Mouse (Mus musculus) brown adipose tissue, adult 24 weeks (tissue): ENCODE measurements at regions not wholly inside any gene's neighbourhood (a gene's known extent, or its start where the extent isn't known, plus 50 kb on each side); places are given as distances from the start of the nearest gene placed in this dataset.

ENCODE experiments used
- H3K27ac ChIP-seq: fragments of 200-500 bp; replicated peaks from 2 replicates; pipeline ENCODE4 v1.5.1; 2012; ENCODE audit warnings: low read depth, mild to moderate bottlenecking, low read length
- H3K4me1 ChIP-seq: fragments of 200-500 bp; 2 replicates; pipeline ENCODE4 v1.6.1; 2012; ENCODE audit warnings: low read length, mixed read lengths; ENCODE audit not compliant: control insufficient read depth, insufficient read depth, insufficient read length
- H3K4me3 ChIP-seq: fragments of 200-500 bp; 2 replicates; pipeline ENCODE4 v1.5.1; 2012; ENCODE audit warnings: low read depth, mild to moderate bottlenecking, low read length, moderate library complexity; ENCODE audit not compliant: insufficient read depth

DNA sequence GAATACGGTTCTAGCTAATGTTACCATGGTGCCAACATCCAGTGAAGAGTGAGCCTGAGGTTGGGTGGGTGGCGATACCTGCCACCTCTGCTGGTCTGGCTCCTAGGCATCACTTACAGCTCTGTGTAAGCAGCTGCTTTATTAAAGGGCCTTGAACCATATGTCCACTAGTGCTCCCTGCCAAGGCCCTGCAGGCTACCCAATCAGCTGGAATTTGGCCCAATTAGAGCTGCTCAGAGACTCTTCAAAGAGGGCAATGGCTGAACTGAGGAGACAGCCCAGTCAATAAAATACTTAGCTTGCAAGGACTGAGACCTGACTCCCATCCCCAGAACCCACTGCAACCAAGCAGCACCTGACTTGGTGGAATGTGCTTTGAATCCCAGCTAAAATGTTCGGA, 270.9 kb upstream of the Stt3b start:
- no peaks in the 10 kb centered on the region for H3K4me1 ChIP-seq
- no peak overlapping the region for H3K4me3 ChIP-seq
- no peak overlapping the region for H3K27ac ChIP-seq

DNA sequence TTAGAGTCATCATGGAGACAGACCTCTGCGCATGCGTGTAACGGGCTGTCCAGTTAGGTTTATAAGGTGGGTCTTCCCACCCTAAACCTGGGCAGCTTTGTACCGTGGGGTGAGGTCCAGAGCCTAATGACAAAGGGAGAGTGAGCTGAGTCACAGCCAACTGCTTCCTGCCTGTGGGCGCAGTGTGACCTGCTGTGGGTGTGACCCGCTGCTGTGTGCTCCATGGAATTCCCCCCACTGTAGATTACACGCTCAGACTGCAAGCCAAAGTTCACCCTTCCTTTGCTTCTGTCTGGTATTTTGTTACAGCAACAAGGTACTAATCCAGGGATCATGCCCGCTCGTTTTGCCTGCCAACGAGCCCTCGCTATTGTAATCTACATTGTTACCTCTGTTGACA, 273.3 kb upstream of the Stt3b start:
- no peak overlapping the region for H3K27ac ChIP-seq
- H3K4me3 ChIP-seq, result no peak overlapping the region
- no peaks in the 10 kb centered on the region for H3K4me1 ChIP-seq

DNA sequence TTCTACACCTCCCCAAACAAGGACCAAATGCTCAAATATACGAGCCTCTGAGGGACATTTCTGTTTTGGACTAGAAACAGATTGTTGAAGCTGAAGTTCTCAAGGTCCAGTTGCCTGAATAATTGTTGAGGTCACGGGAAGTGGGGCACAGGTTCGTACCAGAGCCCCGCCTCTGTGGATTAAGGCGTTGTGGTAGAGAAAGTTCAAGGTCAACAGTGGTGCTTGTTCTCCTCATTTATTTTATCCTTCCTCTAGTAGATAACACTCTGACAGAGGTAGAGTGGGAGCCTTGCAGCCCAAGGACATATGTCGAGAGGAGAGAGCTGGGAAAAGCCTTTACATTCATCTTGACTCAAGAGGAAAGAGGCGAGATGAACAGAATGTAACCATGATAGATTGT, 274.7 kb upstream of the Stt3b start:
- no peaks in the 10 kb centered on the region for H3K4me1 ChIP-seq
- no peak overlapping the region for H3K4me3 ChIP-seq
- H3K27ac ChIP-seq, result no peak overlapping the region

DNA sequence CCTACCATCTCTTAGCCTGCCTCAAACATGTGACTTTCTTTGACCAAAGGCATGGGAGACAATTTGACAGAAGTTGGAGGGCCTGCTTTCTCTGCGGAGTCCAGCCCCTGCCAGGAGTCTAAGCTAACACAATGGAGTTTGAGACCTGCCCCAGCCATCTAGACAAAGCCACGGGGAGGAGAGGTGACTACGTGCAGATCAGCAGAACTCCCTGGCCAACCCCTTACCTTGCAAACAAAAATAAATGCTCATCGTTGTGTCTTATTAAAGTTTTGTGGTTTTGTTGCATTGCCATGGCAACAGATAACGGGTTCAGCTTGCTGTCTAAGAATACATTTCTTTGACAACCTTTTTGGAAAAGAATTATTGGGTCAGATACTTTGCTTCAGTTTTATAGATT, 282.2 kb upstream of the Stt3b start:
- no peak overlapping the region for H3K4me3 ChIP-seq
- no peaks in the 10 kb centered on the region for H3K4me1 ChIP-seq
- no peak overlapping the region for H3K27ac ChIP-seq

DNA sequence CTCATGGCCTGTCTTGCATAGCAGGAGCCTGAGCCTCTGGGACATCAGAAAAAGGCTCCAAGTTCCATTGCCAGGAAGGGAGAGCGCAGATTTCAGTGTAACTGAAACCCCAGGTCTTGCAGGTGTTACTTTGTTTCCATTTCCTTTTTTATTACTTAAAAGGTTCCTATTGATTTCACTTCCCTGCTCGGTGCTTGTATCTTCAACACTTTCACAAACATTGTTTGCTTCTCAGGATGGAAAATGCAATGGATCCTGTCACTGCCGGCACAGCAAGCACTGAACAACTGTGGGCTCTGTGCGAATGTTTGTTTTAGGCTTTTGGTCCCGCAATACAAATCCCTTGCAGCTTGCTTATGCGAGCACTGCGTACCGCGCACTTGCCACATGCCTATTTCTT, 290.0 kb upstream of the Stt3b start:
- Histone ChIP-seq H3K27ac (no peak overlapping the region), H3K4me3 (no peak overlapping the region), H3K4me1 (no peaks in the 10 kb centered on the region)

DNA sequence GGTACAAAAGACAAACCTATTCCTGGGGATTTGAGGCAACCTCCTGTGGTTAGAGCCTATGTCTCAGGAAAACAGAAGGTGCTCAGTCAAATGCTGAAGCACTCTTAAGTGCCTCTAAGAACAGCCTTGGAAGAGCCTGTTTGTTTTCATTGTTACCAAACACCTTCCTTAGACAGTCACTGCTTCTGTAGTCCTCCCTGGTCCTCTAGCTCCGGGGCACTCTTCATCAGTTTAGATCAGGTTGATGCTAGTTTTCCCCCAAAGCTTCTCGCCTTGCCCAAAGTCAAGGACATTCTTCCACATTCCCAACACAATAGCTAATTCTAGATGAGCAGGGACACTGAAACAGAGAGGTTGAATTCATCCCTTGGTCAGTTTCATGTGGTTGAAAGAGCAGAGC, 290.6 kb upstream of the Stt3b start:
- no peak overlapping the region for H3K4me3 ChIP-seq
- no peaks in the 10 kb centered on the region for H3K4me1 ChIP-seq
- no peak overlapping the region for H3K27ac ChIP-seq

DNA sequence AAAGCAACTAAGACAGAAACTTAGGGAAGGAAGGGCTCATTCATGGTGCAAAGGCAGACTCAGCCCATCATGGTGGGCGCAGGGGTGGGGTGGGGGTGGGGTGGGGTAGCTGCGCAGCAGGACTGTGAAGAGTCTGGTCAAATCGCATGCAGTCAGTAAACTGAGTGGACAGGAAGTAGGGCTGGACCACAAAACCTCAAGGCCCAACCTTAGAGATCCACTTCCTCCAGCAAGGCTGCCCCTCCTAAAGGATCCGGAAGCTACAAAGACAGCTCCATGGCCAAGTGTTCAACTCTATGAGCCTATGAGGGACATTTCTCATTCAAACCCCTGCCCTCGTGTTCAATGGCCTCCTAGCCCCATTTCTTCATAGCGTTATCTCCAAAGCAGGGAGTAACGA, 292.6 kb upstream of the Stt3b start:
- no peak overlapping the region for H3K4me3 ChIP-seq
- H3K27ac ChIP-seq, result no peak overlapping the region
- H3K4me1 ChIP-seq, result no peaks in the 10 kb centered on the region

DNA sequence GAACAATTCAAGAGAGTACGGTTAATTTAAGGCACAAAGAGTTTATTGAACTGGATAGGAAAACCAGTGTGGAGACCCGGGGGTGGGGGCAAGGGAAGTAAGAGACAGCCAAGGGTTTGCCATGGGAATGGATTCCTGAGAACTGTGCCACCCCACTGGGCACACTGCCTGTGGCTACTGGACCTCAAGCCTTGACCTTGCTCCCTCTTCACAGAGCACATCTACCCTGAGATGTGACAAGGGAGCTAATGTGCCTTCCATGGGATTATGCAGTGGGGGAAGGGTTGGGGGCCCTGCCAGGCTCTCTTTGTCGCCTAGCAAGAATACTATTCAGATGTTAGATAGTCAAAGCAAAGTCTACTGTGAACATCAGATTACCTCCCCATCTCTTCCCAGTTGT, 294.2 kb upstream of the Stt3b start:
- no peaks in the 10 kb centered on the region for H3K4me1 ChIP-seq
- H3K4me3 ChIP-seq, result no peak overlapping the region
- H3K27ac ChIP-seq, result no peak overlapping the region

DNA sequence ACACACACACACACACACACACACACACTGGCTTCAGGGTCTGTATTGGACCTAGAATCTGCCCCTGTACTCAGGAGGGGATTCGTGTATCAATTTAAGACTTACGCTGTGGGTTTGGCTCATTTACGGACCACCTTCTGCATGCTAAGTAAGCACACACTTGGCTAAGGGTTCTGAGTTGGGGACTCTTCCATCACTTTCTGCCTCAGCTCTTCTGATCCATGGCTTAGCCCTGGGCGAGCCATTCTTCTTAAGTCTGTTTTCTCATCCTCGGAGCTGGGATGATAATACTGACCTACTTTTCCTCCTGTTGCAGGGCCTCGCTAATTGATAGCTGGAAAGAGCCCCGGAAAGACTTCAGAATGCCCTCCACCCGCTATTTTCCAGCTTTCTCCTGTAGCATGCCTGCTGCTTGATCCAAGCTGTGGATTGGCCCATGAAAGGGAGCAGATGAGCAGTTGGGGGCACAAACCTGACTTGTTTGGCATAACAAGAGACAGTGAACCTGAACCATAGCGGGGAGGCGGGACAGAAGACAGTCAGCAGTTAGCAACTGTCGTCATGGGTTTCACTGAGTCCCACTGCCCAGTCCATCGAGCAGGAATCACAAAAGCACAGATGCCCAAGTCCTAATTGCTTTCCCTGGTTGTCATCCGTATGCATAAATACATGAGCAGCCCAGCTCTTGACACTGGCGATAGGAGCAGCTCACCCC, 294.9 kb upstream of the Stt3b start:
- no peak overlapping the region for H3K4me3 ChIP-seq
- H3K27ac ChIP-seq, result no peak overlapping the region
- H3K4me1 ChIP-seq, result no peaks in the 10 kb centered on the region

DNA sequence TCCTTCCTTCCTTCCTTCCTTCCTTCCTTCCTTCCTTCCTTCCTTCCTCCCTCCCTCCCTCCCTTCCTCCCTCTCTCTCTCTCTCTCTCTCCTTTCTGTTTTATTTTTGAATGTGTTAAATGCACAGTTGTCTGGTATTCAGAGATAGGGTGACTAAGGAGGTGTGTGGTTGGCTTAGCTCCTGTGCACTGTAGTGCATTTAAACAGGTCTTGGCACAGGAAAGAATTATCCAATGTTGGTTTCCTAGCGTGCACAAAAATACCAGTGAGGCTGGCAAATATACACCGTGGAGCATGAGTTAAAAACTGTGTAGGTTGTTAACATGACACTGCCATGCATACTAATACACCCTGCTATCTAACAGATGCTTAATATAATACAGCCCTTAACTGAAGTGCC, 297.7 kb upstream of the Stt3b start:
- no peak overlapping the region for H3K27ac ChIP-seq
- no peak overlapping the region for H3K4me3 ChIP-seq

DNA sequence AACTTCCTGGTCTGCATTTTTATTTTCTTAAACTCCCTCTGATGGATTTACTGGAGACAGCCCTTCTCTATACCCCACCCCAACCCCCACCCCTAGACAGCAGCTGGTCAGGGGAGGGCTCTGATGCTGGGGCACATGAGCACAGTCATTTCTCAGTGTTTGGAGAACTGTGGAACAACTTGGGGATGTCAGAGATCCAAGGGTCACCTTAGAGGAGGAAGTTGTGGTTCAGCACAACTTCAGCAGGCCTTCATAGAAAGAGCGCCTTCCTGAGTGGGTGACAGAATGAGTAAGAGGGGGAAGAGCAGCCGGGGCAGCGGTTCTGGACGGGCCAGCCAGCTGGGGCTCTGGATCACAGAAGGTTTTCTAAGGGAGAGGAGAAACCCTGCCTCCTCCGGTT, 298.2 kb upstream of the Stt3b start:
- Histone ChIP-seq H3K4me1 (no peaks in the 10 kb centered on the region), H3K4me3 (no peak overlapping the region), H3K27ac (no peak overlapping the region)

More for the DNA sequence above, 297.7 kb upstream of the Stt3b start:
- no peaks in the 10 kb centered on the region for H3K4me1 ChIP-seq

DNA sequence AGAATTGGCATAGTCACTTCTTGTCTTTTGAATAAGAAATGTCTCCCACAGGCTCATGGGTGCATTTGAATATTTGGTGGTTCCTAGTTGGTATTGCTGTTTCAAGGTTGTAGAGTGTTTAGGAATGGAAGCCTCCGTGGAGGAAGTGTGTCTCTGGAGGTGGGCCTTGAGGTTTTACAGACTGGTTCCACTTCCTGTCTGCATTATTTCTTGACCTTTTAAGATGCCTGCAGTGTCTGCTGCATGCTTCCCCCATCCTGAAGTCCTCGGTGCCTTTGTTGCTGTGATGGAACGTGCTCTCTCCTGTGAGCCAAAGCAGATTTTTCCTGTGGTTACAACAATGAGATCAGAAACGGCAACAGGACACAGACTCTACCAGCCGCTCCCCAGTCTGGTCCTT, 299.4 kb upstream of the Gadl1 start:
- no peak overlapping the region for H3K4me3 ChIP-seq
- H3K27ac ChIP-seq, result no peak overlapping the region
- H3K4me1 ChIP-seq, result no peaks in the 10 kb centered on the region

DNA sequence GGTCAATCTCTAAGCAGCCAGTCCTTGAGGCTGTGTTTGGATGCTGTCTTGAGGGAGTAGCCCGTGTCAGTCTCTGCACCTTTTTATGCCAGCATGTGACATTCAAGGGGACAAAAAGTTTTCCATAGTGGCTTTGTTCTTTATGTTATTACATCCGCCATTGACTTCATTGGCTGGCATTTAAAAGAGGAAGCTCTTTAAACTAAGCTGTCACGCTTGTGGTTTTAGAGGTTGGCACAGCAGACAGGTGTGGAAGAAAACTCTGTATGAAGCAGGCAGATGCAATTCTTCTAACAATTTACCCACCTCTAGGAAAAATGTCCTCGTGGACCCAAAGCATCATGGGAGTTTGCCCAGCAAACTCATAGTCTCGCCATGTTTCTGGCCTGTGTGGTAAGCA, 297.5 kb upstream of the Gadl1 start:
- no peaks in the 10 kb centered on the region for H3K4me1 ChIP-seq
- H3K27ac ChIP-seq, result no peak overlapping the region
- no peak overlapping the region for H3K4me3 ChIP-seq

DNA sequence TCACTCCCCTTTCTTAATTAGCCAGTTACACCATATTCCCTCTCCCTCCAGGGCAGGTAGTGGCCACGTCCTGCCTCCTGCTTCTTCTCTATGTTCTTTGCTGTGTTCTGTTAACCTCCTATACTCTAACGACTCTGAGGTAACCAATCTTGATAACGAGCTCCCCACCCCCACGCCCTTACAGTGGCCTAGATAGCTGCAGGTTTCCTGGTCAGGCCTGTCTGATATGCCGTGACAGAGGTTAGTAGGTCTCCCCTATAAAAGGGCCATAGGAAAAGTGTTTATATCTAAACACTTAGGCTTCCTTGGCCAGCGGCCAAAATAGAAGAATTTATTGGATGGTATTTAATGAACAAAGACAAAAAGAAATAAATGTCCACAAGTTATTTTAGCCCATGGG, 296.3 kb upstream of the Gadl1 start:
- Histone ChIP-seq H3K27ac (no peak overlapping the region), H3K4me3 (no peak overlapping the region), H3K4me1 (no peaks in the 10 kb centered on the region)

DNA sequence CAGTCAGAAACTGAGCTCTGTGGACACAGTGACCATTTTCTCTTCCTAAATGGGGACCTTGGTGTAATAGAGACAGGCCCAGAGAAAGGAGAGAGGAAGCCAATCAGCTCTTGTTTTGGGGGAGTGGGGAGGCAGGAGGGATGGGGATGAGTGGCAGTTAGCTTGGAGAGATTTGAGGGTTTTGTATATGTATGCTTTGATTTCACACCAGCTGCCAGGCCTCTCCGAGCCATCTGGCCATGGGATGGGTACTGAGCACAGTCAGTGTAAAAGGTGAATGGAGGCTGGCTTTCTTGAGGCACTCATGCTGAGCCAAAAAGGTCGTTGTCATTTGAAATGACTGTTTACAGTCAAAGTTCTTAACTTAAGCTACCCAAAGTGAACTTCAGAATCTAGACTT, 295.2 kb upstream of the Gadl1 start:
- Histone ChIP-seq H3K27ac (no peak overlapping the region), H3K4me3 (no peak overlapping the region), H3K4me1 (no peaks in the 10 kb centered on the region)

DNA sequence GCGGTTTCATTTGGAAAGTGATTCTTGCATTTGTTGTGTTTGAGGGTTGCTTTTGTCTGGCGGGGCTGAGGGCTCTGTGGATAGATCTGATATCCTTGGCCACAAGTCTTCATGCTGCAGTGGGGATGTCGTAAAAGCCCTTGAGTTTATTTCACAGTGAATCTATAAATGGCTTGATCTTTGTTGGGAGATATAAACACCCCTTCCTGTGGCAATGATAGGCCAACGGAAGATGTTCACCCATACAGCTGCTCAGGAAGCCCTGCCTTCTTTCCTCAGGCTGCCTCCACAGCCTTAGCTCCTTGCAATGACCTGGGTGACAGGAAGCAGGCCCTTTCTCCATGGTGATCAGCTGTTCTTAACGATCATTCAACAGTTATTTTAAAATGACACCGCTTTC, 291.3 kb upstream of the Gadl1 start:
- Histone ChIP-seq H3K4me1 (no peaks in the 10 kb centered on the region), H3K4me3 (no peak overlapping the region), H3K27ac (no peak overlapping the region)

DNA sequence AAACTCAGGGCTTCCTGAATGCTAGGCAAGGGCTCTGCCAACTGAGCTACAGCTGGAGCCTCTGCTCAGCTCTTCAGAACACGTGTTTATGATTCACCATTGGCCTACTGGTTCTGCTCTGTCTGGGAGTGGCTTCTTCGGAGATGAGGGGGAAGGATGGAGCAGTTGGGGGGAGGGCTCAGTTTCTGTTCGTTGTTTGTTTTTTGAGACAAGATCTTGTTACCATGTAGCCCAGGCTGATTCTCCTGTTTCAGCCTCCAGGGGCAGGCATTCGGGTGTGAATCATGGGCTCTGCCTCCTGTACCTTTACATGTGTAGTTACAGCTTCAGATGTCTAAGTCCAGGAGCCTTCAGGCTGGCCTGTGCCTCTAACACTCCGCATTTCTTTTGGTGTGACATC, 285.3 kb upstream of the Gadl1 start:
- Histone ChIP-seq H3K4me3 (no peak overlapping the region), H3K4me1 (no peaks in the 10 kb centered on the region; the same call in 1 of the 2 replicates), H3K27ac (no peak overlapping the region)
